Comparison of ENCODE assay signal across 9 mouse cellular contexts in the genomic region with DNA sequence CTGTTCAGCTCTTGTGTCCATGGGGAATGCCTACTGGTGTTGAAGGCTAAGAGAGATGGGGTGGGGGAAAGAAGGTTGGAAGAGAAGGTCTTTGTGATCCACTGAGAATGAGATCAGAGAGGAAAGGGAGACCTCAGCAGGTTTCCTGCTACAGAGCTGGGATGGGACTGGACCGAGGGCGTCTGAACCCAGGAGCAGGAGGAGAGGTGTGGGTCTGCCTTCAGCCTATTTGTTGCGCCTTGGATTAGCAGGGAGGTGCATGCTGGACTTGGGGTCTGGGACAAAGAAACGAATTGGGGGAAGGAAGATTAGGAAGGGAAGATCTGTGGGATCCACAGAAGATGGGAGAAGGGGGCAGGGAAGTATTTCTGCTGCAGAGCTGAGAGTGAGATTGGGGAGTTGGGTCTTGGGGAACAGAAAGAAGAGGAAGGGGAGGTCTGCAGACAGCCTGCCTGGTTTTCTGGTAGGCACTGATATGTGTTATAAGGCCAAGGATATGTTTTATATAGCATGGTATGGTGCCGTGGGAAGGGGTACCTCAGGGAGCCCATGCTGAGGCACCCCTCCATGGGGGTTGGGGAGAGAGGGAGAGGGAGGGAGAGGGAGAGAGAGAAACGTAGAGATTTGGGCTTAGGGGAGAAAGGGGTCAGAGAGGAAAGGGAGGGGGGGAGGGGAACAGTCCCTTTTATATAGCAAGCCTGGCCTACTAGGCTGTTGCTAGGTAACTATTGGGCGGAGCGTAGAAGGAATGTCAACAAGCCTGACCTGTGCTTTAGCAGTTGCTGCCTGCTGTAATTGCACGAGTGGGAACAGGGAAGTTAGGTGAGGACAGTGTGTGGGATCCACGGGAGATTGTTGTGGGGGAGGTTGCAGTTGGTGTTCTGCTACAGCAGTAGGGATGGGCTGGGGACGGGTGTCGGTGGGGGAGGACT. TPM values are rescaled to one million over a fixed set of nuclear protein-coding genes. Genes with fewer than 3 reads are reported as not detected.
A peak's percentile ranks its signal among the peaks of the same experiment; 100 is the strongest.
DNase-seq lines count a peak whose midpoint lies in the region; ATAC-seq and TF ChIP-seq lines count a peak whose summit lies in the region.
"Had no signal": no experiment of that assay in that cellular context is flagged by ENCODE, and none has a peak within 500 bp of the region (broad histone marks: within the 10 kb centered on the region; RNA-seq: fewer than 3 reads in every experiment).

No protein-coding gene starts in this region.

- no peak overlapping the region for H3K4me3 ChIP-seq in kidney, embryonic 16.5 days (ENCODE audit: low read length)
- no peak overlapping the region for H3K4me3 ChIP-seq in embryonic facial prominence, embryonic 15.5 days (replicated peaks)
- H3K4me3 ChIP-seq in limb, embryonic 14.5 days (replicated peaks; ENCODE audit: low read length) = no peak overlapping the region
- H3K4me3 ChIP-seq in olfactory bulb, adult 2 months (ENCODE audit: insufficient read depth, low read depth, low read length) = peak overlapping the region; percentile 19; the same call in 1 of the 2 replicates

- TF ChIP-seq POLR2A in limb, embryonic 14.5 days (IDR thresholded peaks at IDR 0.05; ENCODE audit: borderline replicate concordance, extremely low read depth, insufficient read depth, insufficient read length) = no peak
- no peak for TF ChIP-seq POLR2A in olfactory bulb, adult 2 months (IDR thresholded peaks at IDR 0.05; ENCODE audit: insufficient read depth, low read depth, low read length)

- peak; percentile 80 for ATAC-seq in kidney, embryonic 16.5 days (ENCODE audit: low FRiP score, low TSS enrichment)
- no peak; the same call in 1 of the 2 replicates for ATAC-seq in embryonic facial prominence, embryonic 15.5 days (ENCODE audit: insufficient number of reproducible peaks, low FRiP score, low TSS enrichment, low read depth)
- ATAC-seq in limb, embryonic 14.5 days (ENCODE audit: low FRiP score, low read depth) = peak; percentile 57; the same call in 1 of the 2 replicates

- H3K9ac ChIP-seq in kidney, embryonic 16.5 days (replicated peaks; ENCODE audit: low read length) = no peak overlapping the region
- H3K9ac ChIP-seq in embryonic facial prominence, embryonic 15.5 days = no peak overlapping the region
- no peak overlapping the region for H3K9ac ChIP-seq in limb, embryonic 14.5 days (ENCODE audit: low read depth, low read length, severe bottlenecking)

- no peaks in the 10 kb centered on the region for H3K27me3 ChIP-seq in kidney, embryonic 16.5 days (ENCODE audit: insufficient read depth, low read length)
- H3K27me3 ChIP-seq in embryonic facial prominence, embryonic 15.5 days = no peaks in the 10 kb centered on the region
- no peaks in the 10 kb centered on the region for H3K27me3 ChIP-seq in limb, embryonic 14.5 days (ENCODE audit: control insufficient read depth, insufficient read depth, low read length)

- DNase-seq in kidney, postnatal 10 days = no peak
- DNase-seq in limb, embryonic 14.5 days (ENCODE audit: low spot score) = peak; percentile 37
- DNase-seq in spleen, postnatal 14 days (ENCODE audit: low spot score in 2 of 2) = no peak
- no peak for DNase-seq in adrenal gland, adult 18-20 months (ENCODE audit: low spot score in 2 of 2)
- no peak for DNase-seq in thymus, postnatal 36 days

- 32% methylated on average over 12 of the region's 12 CpGs for WGBS in kidney, embryonic 16.5 days
- 26% methylated on average over 12 of the region's 12 CpGs for WGBS in embryonic facial prominence, embryonic 15.5 days
- 28% methylated on average over 12 of the region's 12 CpGs for WGBS in limb, embryonic 14.5 days
- 27% methylated on average over 12 of the region's 12 CpGs for WGBS in olfactory bulb, adult 2 months

- 0 out of 2 replicates have a peak, but pooled peaks cover 3% of the 10 kb centered on the region for H3K4me1 ChIP-seq in kidney, embryonic 16.5 days (ENCODE audit: insufficient read depth, low read length)
- H3K4me1 ChIP-seq in embryonic facial prominence, embryonic 15.5 days = no peaks in the 10 kb centered on the region
- H3K4me1 ChIP-seq in limb, embryonic 14.5 days (ENCODE audit: control insufficient read depth, insufficient read depth, low read length) = no peaks in the 10 kb centered on the region
- H3K4me1 ChIP-seq in olfactory bulb, adult 2 months (ENCODE audit: control insufficient read depth, insufficient read depth, low read length) = peaks cover 10% of the 10 kb centered on the region

- no peaks in the 10 kb centered on the region for H3K36me3 ChIP-seq in kidney, embryonic 16.5 days (ENCODE audit: insufficient read depth, low read length)
- H3K36me3 ChIP-seq in embryonic facial prominence, embryonic 15.5 days = no peaks in the 10 kb centered on the region
- no peaks in the 10 kb centered on the region for H3K36me3 ChIP-seq in limb, embryonic 14.5 days (ENCODE audit: control insufficient read depth, insufficient read depth, low read length)
- H3K36me3 ChIP-seq: G1E had no signal

- H3K9me3 ChIP-seq in kidney, embryonic 16.5 days (ENCODE audit: low read length) = no peaks in the 10 kb centered on the region
- no peaks in the 10 kb centered on the region for H3K9me3 ChIP-seq in embryonic facial prominence, embryonic 15.5 days (replicated peaks)
- H3K9me3 ChIP-seq in limb, embryonic 14.5 days (ENCODE audit: control insufficient read depth, low read length) = no peaks in the 10 kb centered on the region

- H3K4me2 ChIP-seq in kidney, embryonic 16.5 days (replicated peaks; ENCODE audit: low read depth, low read length) = peak overlapping the region; percentile 34
- H3K4me2 ChIP-seq in embryonic facial prominence, embryonic 15.5 days (replicated peaks) = peak overlapping the region; percentile 27; the same call in 1 of the 2 replicates
- H3K4me2 ChIP-seq in limb, embryonic 14.5 days (replicated peaks; ENCODE audit: low read depth, low read length, severe bottlenecking) = 0 out of 2 replicates have a peak overlapping the region, but pooled peaks have one; percentile 18

- TF ChIP-seq CTCF in olfactory bulb, adult 2 months (IDR thresholded peaks at IDR 0.05; ENCODE audit: insufficient read depth, low read depth, low read length) = no peak

- H3K27ac ChIP-seq in kidney, embryonic 16.5 days (ENCODE audit: low read length) = no peak overlapping the region
- H3K27ac ChIP-seq in embryonic facial prominence, embryonic 15.5 days (replicated peaks) = no peak overlapping the region
- no peak overlapping the region for H3K27ac ChIP-seq in limb, embryonic 14.5 days (replicated peaks; ENCODE audit: low read depth, low read length)
- H3K27ac ChIP-seq in olfactory bulb, adult 2 months (ENCODE audit: insufficient read depth, low read depth, low read length) = no peak overlapping the region

RNA-seq across cellular contexts. Expression of a gene that starts 38.3 kb away (rescaled TPM):
- polyA plus RNA-seq in kidney, embryonic 16.5 days (2015; fragmentation: Nextera tagmentation; extraction: Ambion mirVana) = 5.7 and 7.8 TPM in 2 replicates
- 9.8 and 11.4 TPM in 2 replicates for polyA plus RNA-seq in embryonic facial prominence, embryonic 15.5 days (2015; fragmentation: Nextera tagmentation; extraction: Ambion mirVana)
- 13.5 and 16.5 TPM in 2 replicates for polyA plus RNA-seq in limb, embryonic 14.5 days (2012; rRNA removed)
- polyA plus RNA-seq in limb, embryonic 14.5 days (2014; fragmentation: Nextera tagmentation; extraction: Ambion mirVana) = 10.0 and 12.5 TPM in 2 replicates
- not detected in 2 replicates for polyA plus RNA-seq in olfactory bulb, adult 2 months (2012; ENCODE audit: insufficient read depth, insufficient read length, low replicate concordance, missing spikeins)
- total RNA-seq in adrenal gland, adult 18-20 months (2021) = 10 to 100 TPM; 34.4 to 45.1 TPM
